Mouse (Mus musculus): Measurements from ENCODE around the gene Olfr70. TPM values are rescaled to one million over a fixed set of nuclear protein-coding genes. Genes with fewer than 3 reads are reported as not detected.

Olfr70 gene
- total and polyA plus RNA-seq, 3 experiments = not detected

DNA sequence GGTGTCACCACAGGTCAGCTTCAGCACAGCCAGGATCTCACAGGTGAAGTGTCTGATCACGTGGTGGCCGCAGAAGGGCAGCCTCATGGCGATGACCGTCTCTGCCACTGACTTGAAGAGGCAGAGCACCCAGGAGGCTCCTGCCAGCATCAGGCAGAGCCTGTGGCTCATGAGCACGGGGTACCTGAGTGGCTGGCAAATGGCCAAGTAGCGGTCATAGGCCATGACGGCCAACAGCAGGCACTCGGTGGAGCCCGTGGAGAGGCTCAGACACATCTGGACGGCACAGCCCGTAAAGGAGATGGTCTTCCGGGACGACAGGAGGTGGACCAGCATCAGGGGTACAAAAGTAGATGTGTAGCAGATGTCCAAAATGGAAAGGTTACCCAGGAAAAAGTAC lies 5.4 kb upstream of the Olfr70 start:
- Histone ChIP-seq H3K27me3 (replicated peaks) (peaks cover 93% of the 10 kb centered on the region), H3K4me2 (ENCODE audit: insufficient read depth, low read depth, poor library complexity, severe bottlenecking) (no peak overlapping the region), H3K9me3 (replicated peaks; ENCODE audit: low read length) (no peaks in the 10 kb centered on the region), H3K27ac (ENCODE audit: insufficient read depth, low read depth) (no peak overlapping the region), H3K4me1 (ENCODE audit: control insufficient read depth in 1 of 2, insufficient read depth in 2 of 2) (no peaks in the 10 kb centered on the region), H3K79me2 (replicated peaks; ENCODE audit: control insufficient read depth, extremely low read depth, insufficient read depth, poor library complexity, severe bottlenecking) (no peaks in the 10 kb centered on the region), H3K4me3 (replicated peaks in 1 of 3; ENCODE audit: low read depth in 2 of 3, low read length in 2 of 3, poor library complexity in 1 of 3) (no peak overlapping the region), H3K36me3 (replicated peaks in 1 of 2; ENCODE audit: control insufficient read depth in 1 of 2, insufficient read depth in 1 of 2, low read length in 1 of 2) (no peaks in the 10 kb centered on the region), H3K9ac (ENCODE audit: insufficient read depth, low read depth) (no peak overlapping the region)
- dilution Hi-C loops (cut with MboI; ENCODE audit: extremely low pct_ligation_motif_present, extremely low pct_unique_long_range_greater_than_20kb, low sequenced_read_pairs) = no loop called here
- no peak for TF ChIP-seq ELF1 (IDR thresholded peaks at IDR 0.05; ENCODE audit: low read depth, low read length)
- TF ChIP-seq USF2 (conservative IDR thresholded peaks at IDR 0.05; ENCODE audit: low read depth, low read length) = no peak
- no peak for TF ChIP-seq POLR2A (IDR thresholded peaks at IDR 0.05; ENCODE audit: low read depth, low read length)
- TF ChIP-seq MAX (IDR thresholded peaks at IDR 0.05; ENCODE audit: low read length) = no peak
- no peak for TF ChIP-seq POLR2AphosphoS2 (IDR thresholded peaks at IDR 0.05; ENCODE audit: low read depth, low read length)
- TF ChIP-seq NRF1 (IDR thresholded peaks at IDR 0.05; ENCODE audit: low read depth, low read length) = no peak
- no peak for TF ChIP-seq JUN (IDR thresholded peaks at IDR 0.05; ENCODE audit: insufficient read depth, low read depth, low read length)
- no peak for TF ChIP-seq CHD1 (IDR thresholded peaks at IDR 0.05; ENCODE audit: low read depth, low read length)
- no peak for TF ChIP-seq NELFE (IDR thresholded peaks at IDR 0.05; ENCODE audit: low read depth, low read length)
- TF ChIP-seq MYC (IDR thresholded peaks at IDR 0.05; ENCODE audit: low read depth, low read length) = no peak
- no peak for TF ChIP-seq MXI1 (IDR thresholded peaks at IDR 0.05; ENCODE audit: low read depth, low read length)
- no peak for TF ChIP-seq SIN3A (IDR thresholded peaks at IDR 0.05; ENCODE audit: low read length)
- TF ChIP-seq CTCF (conservative IDR thresholded peaks at IDR 0.05 in 1 of 2, IDR thresholded peaks at IDR 0.05 in 1 of 2; ENCODE audit: low read depth in 2 of 2, low read length in 2 of 2) = no peak
- no peak for TF ChIP-seq RAD21 (IDR thresholded peaks at IDR 0.05; ENCODE audit: low read depth, low read length)
- no peak for TF ChIP-seq TCF12 (IDR thresholded peaks at IDR 0.05; ENCODE audit: low read depth, low read length)
- TF ChIP-seq GABPA (IDR thresholded peaks at IDR 0.05; ENCODE audit: insufficient replicate concordance, low read depth, low read length) = no peak
- TF ChIP-seq HCFC1 (IDR thresholded peaks at IDR 0.05; ENCODE audit: low read depth, low read length) = no peak
- DNase-seq (ENCODE audit: extremely low read depth) = no peak
- in situ Hi-C loops (cut with MboI; ENCODE audit: low pct_ligation_motif_present, low pct_unique_long_range_greater_than_20kb, low sequenced_read_pairs) = no loop called here

DNA sequence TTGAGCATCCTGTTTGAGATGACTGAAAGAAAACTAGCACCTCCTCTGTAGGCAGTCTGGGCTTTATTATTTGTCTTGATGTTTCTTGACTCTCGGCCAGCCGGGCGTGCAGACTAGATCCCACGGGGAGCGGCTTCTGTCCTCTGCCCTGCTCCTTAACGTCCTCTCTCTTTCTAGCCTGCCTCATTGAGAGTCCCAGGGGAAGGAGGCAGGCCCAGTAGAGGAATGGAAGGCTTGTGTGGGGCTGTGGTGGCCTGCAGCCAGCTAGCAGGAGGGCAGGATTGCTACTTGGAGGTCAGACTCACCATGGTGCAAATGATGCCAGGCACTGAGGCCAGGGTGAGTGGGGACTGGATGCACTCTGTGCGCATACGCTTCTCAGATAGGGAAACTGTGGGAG lies 3.2 kb upstream of the Olfr70 start:
- no peak for TF ChIP-seq CHD2 (IDR thresholded peaks at IDR 0.05; ENCODE audit: low read length)
- no peak for TF ChIP-seq MYC (IDR thresholded peaks at IDR 0.05; ENCODE audit: low read depth, low read length)
- no peak for TF ChIP-seq NRF1 (IDR thresholded peaks at IDR 0.05; ENCODE audit: low read depth, low read length)
- TF ChIP-seq JUND (conservative IDR thresholded peaks at IDR 0.05; ENCODE audit: low read depth, low read length) = no peak
- TF ChIP-seq CHD1 (IDR thresholded peaks at IDR 0.05; ENCODE audit: low read depth, low read length) = no peak
- TF ChIP-seq JUN (IDR thresholded peaks at IDR 0.05; ENCODE audit: insufficient read depth, low read depth, low read length) = no peak
- no peak for TF ChIP-seq ZKSCAN1 (IDR thresholded peaks at IDR 0.05; ENCODE audit: borderline replicate concordance, low read depth, low read length)
- TF ChIP-seq MAX (IDR thresholded peaks at IDR 0.05; ENCODE audit: low read length) = no peak
- TF ChIP-seq MAFK (IDR thresholded peaks at IDR 0.05; ENCODE audit: insufficient replicate concordance, low read length) = no peak
- no peak for TF ChIP-seq ZNF384 (IDR thresholded peaks at IDR 0.05; ENCODE audit: low read depth, low read length)
- TF ChIP-seq E2F4 (IDR thresholded peaks at IDR 0.05; ENCODE audit: insufficient replicate concordance, low read depth, low read length) = no peak
- TF ChIP-seq UBTF (IDR thresholded peaks at IDR 0.05; ENCODE audit: low read depth, low read length) = no peak
- no peak for DNase-seq (ENCODE audit: extremely low read depth)
- H3K4me1 ChIP-seq (ENCODE audit: control insufficient read depth in 1 of 2, insufficient read depth in 2 of 2) = no peaks in the 10 kb centered on the region
- no peak overlapping the region for H3K4me2 ChIP-seq (ENCODE audit: insufficient read depth, low read depth, poor library complexity, severe bottlenecking)
- H3K27me3 ChIP-seq (replicated peaks) = peaks cover 94% of the 10 kb centered on the region
- no peaks in the 10 kb centered on the region for H3K9me3 ChIP-seq (replicated peaks; ENCODE audit: low read length)
- no peak overlapping the region for H3K27ac ChIP-seq (ENCODE audit: insufficient read depth, low read depth)
- in situ Hi-C loops (cut with MboI; ENCODE audit: low pct_ligation_motif_present, low pct_unique_long_range_greater_than_20kb, low sequenced_read_pairs) = no loop called here
- H3K4me3 ChIP-seq (replicated peaks in 1 of 3; ENCODE audit: low read depth in 2 of 3, low read length in 2 of 3, poor library complexity in 1 of 3) = no peak overlapping the region
- no peak overlapping the region for H3K9ac ChIP-seq (ENCODE audit: insufficient read depth, low read depth)
- no peaks in the 10 kb centered on the region for H3K36me3 ChIP-seq (replicated peaks in 1 of 2; ENCODE audit: control insufficient read depth in 1 of 2, insufficient read depth in 1 of 2, low read length in 1 of 2)
- no peaks in the 10 kb centered on the region for H3K79me2 ChIP-seq (replicated peaks; ENCODE audit: control insufficient read depth, extremely low read depth, insufficient read depth, poor library complexity, severe bottlenecking)
- dilution Hi-C loops (cut with MboI; ENCODE audit: extremely low pct_ligation_motif_present, extremely low pct_unique_long_range_greater_than_20kb, low sequenced_read_pairs) = no loop called here

Data from CH12.LX (cell line).